Comparison of ENCODE assay signal across 9 mouse cellular contexts in the genomic region with DNA sequence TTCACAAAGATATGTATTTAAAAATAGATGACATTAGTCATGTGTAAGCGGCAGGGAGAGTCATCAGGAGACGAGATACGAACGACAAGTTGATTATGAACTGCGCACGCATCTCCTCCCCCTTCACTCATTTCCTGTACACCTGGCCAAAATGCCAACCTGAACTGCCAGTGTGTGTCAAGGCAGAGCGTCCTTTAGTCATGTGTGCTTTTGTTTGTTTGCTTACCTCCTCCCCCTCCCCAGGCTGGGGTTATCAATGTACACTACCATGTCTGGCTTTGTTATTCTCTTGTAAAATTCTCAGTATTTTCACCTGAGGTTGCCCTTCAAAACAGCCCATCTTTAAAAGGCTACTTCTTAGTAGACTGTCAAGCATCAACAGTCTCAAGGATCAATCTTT.
"Had no signal": no experiment of that assay in that cellular context is flagged by ENCODE, and none has a peak within 500 bp of the region (broad histone marks: within the 10 kb centered on the region; RNA-seq: fewer than 3 reads in every experiment).

No protein-coding gene starts in this region.

- H3K9ac ChIP-seq: lung, embryonic 15.5 days; midbrain, embryonic 13.5 days; midbrain, embryonic 15.5 days; neural tube, embryonic 12.5 days; stomach, embryonic 15.5 days had no signal

- H3K4me2 ChIP-seq: lung, embryonic 15.5 days; midbrain, embryonic 11.5 days; midbrain, embryonic 13.5 days; midbrain, embryonic 15.5 days; neural tube, embryonic 12.5 days; stomach, embryonic 15.5 days had no signal

- H3K4me3 ChIP-seq: lung, embryonic 15.5 days; megakaryocyte, embryonic 14.5 days; midbrain, embryonic 13.5 days; midbrain, embryonic 15.5 days; neural tube, embryonic 12.5 days; stomach, embryonic 15.5 days had no signal

- H3K9me3 ChIP-seq: lung, embryonic 15.5 days; megakaryocyte, embryonic 14.5 days; midbrain, embryonic 13.5 days; midbrain, embryonic 15.5 days; neural tube, embryonic 12.5 days; stomach, embryonic 15.5 days had no signal

- ATAC-seq: midbrain, embryonic 15.5 days had no signal

- H3K27me3 ChIP-seq: lung, embryonic 15.5 days; megakaryocyte, embryonic 14.5 days; midbrain, embryonic 13.5 days; midbrain, embryonic 15.5 days; neural tube, embryonic 12.5 days; stomach, embryonic 15.5 days had no signal

- H3K27ac ChIP-seq: lung, embryonic 15.5 days; macrophage; midbrain, embryonic 13.5 days; midbrain, embryonic 15.5 days; neural tube, embryonic 12.5 days; stomach, embryonic 15.5 days; stomach, postnatal 0 days had no signal

- H3K4me1 ChIP-seq: midbrain, embryonic 13.5 days; midbrain, embryonic 15.5 days; neural tube, embryonic 12.5 days; stomach, embryonic 15.5 days had no signal
